Mouse (Mus musculus): ENCODE data around the gene Blzf1. TPM values are rescaled to one million over a fixed set of nuclear protein-coding genes. Genes with fewer than 3 reads are reported as not detected.

Blzf1 gene
- polyA plus RNA-seq, 1 experiment: 5.0 TPM

DNA sequence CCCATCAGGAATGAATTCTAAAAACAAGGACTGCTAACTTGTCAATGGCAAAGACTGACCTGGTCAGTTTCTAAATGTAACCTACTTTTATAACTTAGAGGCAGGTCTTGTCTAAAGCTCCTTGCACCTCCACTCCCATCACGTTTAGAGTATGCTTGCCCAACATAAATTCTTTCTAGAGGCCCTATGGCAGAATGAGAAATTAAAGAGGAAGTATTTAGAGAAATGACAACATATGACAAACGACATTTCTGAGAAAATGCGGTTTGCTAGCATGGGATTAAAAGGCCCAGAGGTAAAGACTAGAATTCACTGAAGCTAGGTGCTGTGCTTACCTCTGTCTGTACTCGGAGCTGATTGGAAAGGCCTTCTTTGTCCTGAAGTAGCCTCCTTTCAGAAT is 5.3 kb downstream of the Blzf1 start:
- Histone ChIP-seq H3K79me3 (ENCODE audit: low read depth) (peaks cover 13% of the 10 kb centered on the region), H3K36me3 (ENCODE audit: control insufficient read depth, insufficient read depth) (peaks cover 66% of the 10 kb centered on the region), H3K79me2 (ENCODE audit: control insufficient read depth, insufficient read depth) (peaks cover 27% of the 10 kb centered on the region), H3K4me3 (ENCODE audit: insufficient read depth, poor library complexity, severe bottlenecking) (no peak overlapping the region), H3ac (ENCODE audit: control insufficient read depth, insufficient read length, low read depth) (no peak overlapping the region), H3K27me3 (ENCODE audit: control insufficient read depth, insufficient read depth, insufficient read length) (no peaks in the 10 kb centered on the region)
- TF ChIP-seq MAX (IDR thresholded peaks at IDR 0.05): no peak
- TF ChIP-seq MYOG (IDR thresholded peaks at IDR 0.05; ENCODE audit: control insufficient read depth, extremely low read depth, insufficient read length): no peak
- no peak for TF ChIP-seq CTCF (IDR thresholded peaks at IDR 0.05; ENCODE audit: control insufficient read depth, insufficient read depth, insufficient read length)
- TF ChIP-seq MYOD1 (IDR thresholded peaks at IDR 0.05; ENCODE audit: control insufficient read depth, insufficient read length, low read depth): no peak
- no peak for TF ChIP-seq FOSL1 (IDR thresholded peaks at IDR 0.05; ENCODE audit: insufficient read depth, low read length, poor library complexity, severe bottlenecking)

DNA sequence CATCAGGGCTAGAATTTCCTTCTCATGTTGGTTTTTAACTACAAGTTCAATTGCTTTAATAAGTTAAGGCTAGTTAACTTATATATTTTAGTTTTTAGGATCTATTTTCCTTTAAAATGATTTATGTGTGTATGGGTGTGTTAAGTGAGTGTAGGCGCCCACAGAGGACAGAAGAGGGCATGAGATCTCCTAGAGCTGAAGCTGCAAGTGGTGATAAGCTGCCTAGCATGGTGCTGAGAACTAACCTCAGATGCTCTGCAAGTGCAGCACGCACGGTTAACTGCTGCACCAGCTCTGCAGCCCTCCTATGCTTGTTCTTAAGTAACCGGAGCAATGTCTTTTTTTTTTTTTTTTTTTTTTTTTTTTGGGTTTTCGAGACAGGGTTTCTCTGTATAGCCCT is 10.8 kb downstream of the Blzf1 start:
- H3K4me3 ChIP-seq (ENCODE audit: insufficient read depth, poor library complexity, severe bottlenecking): no peak overlapping the region
- no peaks in the 10 kb centered on the region for H3K27me3 ChIP-seq (ENCODE audit: control insufficient read depth, insufficient read depth, insufficient read length)
- H3ac ChIP-seq (ENCODE audit: control insufficient read depth, insufficient read length, low read depth): no peak overlapping the region
- no peaks in the 10 kb centered on the region for H3K79me2 ChIP-seq (ENCODE audit: control insufficient read depth, insufficient read depth)
- peaks cover 83% of the 10 kb centered on the region for H3K36me3 ChIP-seq (ENCODE audit: control insufficient read depth, insufficient read depth)
- no peaks in the 10 kb centered on the region for H3K79me3 ChIP-seq (ENCODE audit: low read depth)
- TF ChIP-seq MAX (IDR thresholded peaks at IDR 0.05) (no peak), MYOG (IDR thresholded peaks at IDR 0.05; ENCODE audit: control insufficient read depth, extremely low read depth, insufficient read length) (no peak), CEBPB (IDR thresholded peaks at IDR 0.05; ENCODE audit: low read depth) (no peak), USF1 (IDR thresholded peaks at IDR 0.05; ENCODE audit: low read depth) (no peak), FOSL1 (IDR thresholded peaks at IDR 0.05; ENCODE audit: insufficient read depth, low read length, poor library complexity, severe bottlenecking) (no peak), CTCF (IDR thresholded peaks at IDR 0.05; ENCODE audit: control insufficient read depth, insufficient read depth, insufficient read length) (no peak)

- Histone ChIP-seq H3K79me3 (ENCODE audit: low read depth) (no peaks in the 10 kb centered on the region), H3ac (ENCODE audit: control insufficient read depth, insufficient read length, low read depth) (no peak overlapping the region), H3K27me3 (ENCODE audit: control insufficient read depth, insufficient read depth, insufficient read length) (no peaks in the 10 kb centered on the region), H3K79me2 (ENCODE audit: control insufficient read depth, insufficient read depth) (no peaks in the 10 kb centered on the region), H3K36me3 (ENCODE audit: control insufficient read depth, insufficient read depth) (peaks cover 74% of the 10 kb centered on the region), H3K4me3 (ENCODE audit: insufficient read depth, poor library complexity, severe bottlenecking) (no peak overlapping the region)
- TF ChIP-seq CEBPB (IDR thresholded peaks at IDR 0.05; ENCODE audit: low read depth) (no peak), USF1 (IDR thresholded peaks at IDR 0.05; ENCODE audit: low read depth) (no peak), MAX (IDR thresholded peaks at IDR 0.05) (no peak), MYOG (IDR thresholded peaks at IDR 0.05; ENCODE audit: control insufficient read depth, extremely low read depth, insufficient read length) (no peak), CTCF (IDR thresholded peaks at IDR 0.05; ENCODE audit: control insufficient read depth, insufficient read depth, insufficient read length) (no peak), MYOD1 (IDR thresholded peaks at IDR 0.05; ENCODE audit: control insufficient read depth, insufficient read length, low read depth) (no peak), FOSL1 (IDR thresholded peaks at IDR 0.05; ENCODE audit: insufficient read depth, low read length, poor library complexity, severe bottlenecking) (no peak)
Observed at GRCm38 (mm10) chr1:164294071-164294470, 13.2 kb downstream of the Blzf1 start.

DNA sequence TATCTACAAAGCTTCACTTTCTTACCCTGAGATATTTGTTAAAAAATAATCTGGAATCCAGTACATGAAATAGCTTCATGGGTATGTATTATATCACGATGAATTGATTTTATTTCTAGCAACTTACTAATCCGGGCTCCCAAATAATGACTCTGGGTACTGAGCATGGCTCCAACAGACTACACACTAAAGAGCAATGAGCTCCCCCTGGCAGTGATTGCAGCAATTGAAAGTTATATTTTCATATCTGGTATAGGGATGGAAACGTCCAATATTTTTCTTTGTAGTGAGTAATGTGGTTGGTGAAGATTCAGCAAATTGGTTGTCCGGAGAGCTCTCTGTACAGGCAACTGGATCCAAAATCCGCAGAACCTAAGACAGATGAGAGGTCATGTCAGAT is 15.2 kb downstream of the Blzf1 start:
- TF ChIP-seq MYOD1 (IDR thresholded peaks at IDR 0.05; ENCODE audit: control insufficient read depth, insufficient read length, low read depth) (no peak), CTCF (IDR thresholded peaks at IDR 0.05; ENCODE audit: control insufficient read depth, insufficient read depth, insufficient read length) (no peak), MAX (IDR thresholded peaks at IDR 0.05) (no peak), CEBPB (IDR thresholded peaks at IDR 0.05; ENCODE audit: low read depth) (no peak), FOSL1 (IDR thresholded peaks at IDR 0.05; ENCODE audit: insufficient read depth, low read length, poor library complexity, severe bottlenecking) (no peak), MYOG (IDR thresholded peaks at IDR 0.05; ENCODE audit: control insufficient read depth, extremely low read depth, insufficient read length) (no peak), USF1 (IDR thresholded peaks at IDR 0.05; ENCODE audit: low read depth) (no peak)
- no peak overlapping the region for H3K4me3 ChIP-seq (ENCODE audit: insufficient read depth, poor library complexity, severe bottlenecking)
- H3K79me3 ChIP-seq (ENCODE audit: low read depth): no peaks in the 10 kb centered on the region
- peaks cover 54% of the 10 kb centered on the region for H3K36me3 ChIP-seq (ENCODE audit: control insufficient read depth, insufficient read depth)
- no peaks in the 10 kb centered on the region for H3K79me2 ChIP-seq (ENCODE audit: control insufficient read depth, insufficient read depth)
- H3ac ChIP-seq (ENCODE audit: control insufficient read depth, insufficient read length, low read depth): no peak overlapping the region
- no peaks in the 10 kb centered on the region for H3K27me3 ChIP-seq (ENCODE audit: control insufficient read depth, insufficient read depth, insufficient read length)

- no peaks in the 10 kb centered on the region for H3K79me3 ChIP-seq (ENCODE audit: low read depth)
- H3K27me3 ChIP-seq (ENCODE audit: control insufficient read depth, insufficient read depth, insufficient read length): no peaks in the 10 kb centered on the region
- TF ChIP-seq CTCF (IDR thresholded peaks at IDR 0.05; ENCODE audit: control insufficient read depth, insufficient read depth, insufficient read length) (no peak), FOSL1 (IDR thresholded peaks at IDR 0.05; ENCODE audit: insufficient read depth, low read length, poor library complexity, severe bottlenecking) (no peak), MYOD1 (IDR thresholded peaks at IDR 0.05; ENCODE audit: control insufficient read depth, insufficient read length, low read depth) (no peak), MAX (IDR thresholded peaks at IDR 0.05) (no peak), MYOG (IDR thresholded peaks at IDR 0.05; ENCODE audit: control insufficient read depth, extremely low read depth, insufficient read length) (no peak), CEBPB (IDR thresholded peaks at IDR 0.05; ENCODE audit: low read depth) (no peak), USF1 (IDR thresholded peaks at IDR 0.05; ENCODE audit: low read depth) (no peak)
- H3K79me2 ChIP-seq (ENCODE audit: control insufficient read depth, insufficient read depth): no peaks in the 10 kb centered on the region
- H3K4me3 ChIP-seq (ENCODE audit: insufficient read depth, poor library complexity, severe bottlenecking): no peak overlapping the region
- no peak overlapping the region for H3ac ChIP-seq (ENCODE audit: control insufficient read depth, insufficient read length, low read depth)
- peaks cover 21% of the 10 kb centered on the region for H3K36me3 ChIP-seq (ENCODE audit: control insufficient read depth, insufficient read depth)
Observed at GRCm38 (mm10) chr1:164287406-164287805, 19.9 kb downstream of the Blzf1 start.

DNA sequence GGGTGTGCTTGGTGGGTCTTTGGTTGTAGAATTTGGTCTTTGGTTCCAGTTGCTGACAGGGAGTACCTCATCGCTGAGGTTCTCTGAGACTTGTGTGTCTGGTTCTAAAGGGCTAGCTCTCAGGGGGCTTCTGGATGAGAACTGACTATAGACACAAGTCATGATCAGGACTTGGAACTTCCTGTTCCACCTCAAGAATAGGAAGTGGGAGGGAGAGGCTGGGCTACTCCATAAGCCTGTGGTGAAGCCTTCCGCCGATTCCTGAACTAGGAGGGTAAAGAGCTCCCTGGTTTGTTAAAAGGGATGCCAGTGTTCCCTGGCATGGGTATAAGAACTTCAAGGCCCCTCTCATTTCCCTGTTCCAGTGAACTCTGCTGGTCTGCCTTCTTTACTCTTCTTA is 23.3 kb downstream of the Blzf1 start:
- no peaks in the 10 kb centered on the region for H3K36me3 ChIP-seq (ENCODE audit: control insufficient read depth, insufficient read depth)
- H3ac ChIP-seq (ENCODE audit: control insufficient read depth, insufficient read length, low read depth): no peak overlapping the region
- H3K27me3 ChIP-seq (ENCODE audit: control insufficient read depth, insufficient read depth, insufficient read length): no peaks in the 10 kb centered on the region
- no peaks in the 10 kb centered on the region for H3K79me3 ChIP-seq (ENCODE audit: low read depth)
- H3K4me3 ChIP-seq (ENCODE audit: insufficient read depth, poor library complexity, severe bottlenecking): no peak overlapping the region
- TF ChIP-seq CEBPB (IDR thresholded peaks at IDR 0.05; ENCODE audit: low read depth): no peak
- TF ChIP-seq MYOD1 (IDR thresholded peaks at IDR 0.05; ENCODE audit: control insufficient read depth, insufficient read length, low read depth): no peak
- no peak for TF ChIP-seq MAX (IDR thresholded peaks at IDR 0.05)
- TF ChIP-seq CTCF (IDR thresholded peaks at IDR 0.05; ENCODE audit: control insufficient read depth, insufficient read depth, insufficient read length): no peak
- TF ChIP-seq FOSL1 (IDR thresholded peaks at IDR 0.05; ENCODE audit: insufficient read depth, low read length, poor library complexity, severe bottlenecking): no peak
- no peak for TF ChIP-seq MYOG (IDR thresholded peaks at IDR 0.05; ENCODE audit: control insufficient read depth, extremely low read depth, insufficient read length)
- no peak for TF ChIP-seq USF1 (IDR thresholded peaks at IDR 0.05; ENCODE audit: low read depth)
- no peaks in the 10 kb centered on the region for H3K79me2 ChIP-seq (ENCODE audit: control insufficient read depth, insufficient read depth)

Data from C2C12 (cell line).